Mouse (Mus musculus) adrenal gland, adult 18-20 months (tissue): ENCODE measurements around the gene Kcng1. TPM values are rescaled to one million over a fixed set of nuclear protein-coding genes. Genes with fewer than 3 reads are reported as not detected.

Source experiments
- DNase-seq, 2 experiments: peaks; one replicate each; pipeline ENCODE4 v3.0.0; 2021 to 2022; ENCODE audit warnings: low spot score in 2 of 2
- total RNA-seq, 2 experiments: library from RNA; stranded (reverse); gene quantifications; 1 replicate in 1 of 2; 2 replicates in 1 of 2; pipeline ENCODE4 v1.2.3; 2021

The Kcng1 gene
- total RNA-seq, 2 experiments from 2014 or later, result not detected

DNA sequence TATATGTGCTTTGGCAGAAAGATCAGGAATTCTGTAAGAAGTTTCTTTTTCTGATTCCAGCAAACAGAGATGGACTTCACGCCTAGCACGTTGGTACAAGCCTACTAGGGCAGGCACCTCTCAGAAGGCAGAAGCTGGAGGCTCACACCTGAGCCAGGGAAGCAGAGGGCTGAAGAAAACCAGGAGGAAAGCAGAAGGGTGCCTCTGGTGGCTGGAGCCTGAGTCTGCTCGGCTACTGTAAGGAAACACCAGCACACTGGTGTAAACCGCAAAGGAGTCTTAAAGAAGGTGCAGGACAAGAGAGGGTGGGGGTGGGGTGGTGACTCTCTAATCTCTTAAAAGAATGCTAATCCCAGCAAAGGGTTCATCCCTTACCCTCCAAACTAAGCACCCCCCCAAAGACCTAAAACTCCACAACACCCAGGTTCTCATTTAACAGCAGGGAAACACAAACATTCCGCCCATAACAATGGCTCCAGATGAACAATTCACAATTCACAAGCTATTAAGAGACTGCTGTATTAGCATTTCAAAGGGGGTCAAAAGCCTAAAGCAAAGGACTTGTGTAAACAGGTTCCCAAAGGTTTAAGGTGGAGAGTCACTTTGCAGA, 67.6 kb downstream of the Kcng1 start:
- DNase-seq, result no peak

Other genes starting within 250 kb of the Kcng1 start
- gene Pard6b, start 200.7 kb downstream of the Kcng1 start, total RNA-seq, result 1 to 10 TPM; 1.2 to 1.6 TPM
- gene Adnp, start 74.6 kb downstream of the Kcng1 start, total RNA-seq, result 10 to 100 TPM; 40.2 to 47.3 TPM
- gene Gm20716, start 51.4 kb downstream of the Kcng1 start, total RNA-seq, result 10 to 100 TPM; 20.8 to 24.6 TPM
- 100 to 1,000 TPM; 122 to 134 TPM for gene Dpm1, start 51.1 kb downstream of the Kcng1 start, total RNA-seq
- gene Mocs3, start 51.1 kb downstream of the Kcng1 start, total RNA-seq, result 10 to 100 TPM; 15.4 to 16.9 TPM